Mouse (Mus musculus): ENCODE results near the gene Brat1. TPM values are rescaled to one million over a fixed set of nuclear protein-coding genes. Genes with fewer than 3 reads are reported as not detected.

The Brat1 gene
- polyA plus RNA-seq, 1 experiment: 17.8 TPM

DNA sequence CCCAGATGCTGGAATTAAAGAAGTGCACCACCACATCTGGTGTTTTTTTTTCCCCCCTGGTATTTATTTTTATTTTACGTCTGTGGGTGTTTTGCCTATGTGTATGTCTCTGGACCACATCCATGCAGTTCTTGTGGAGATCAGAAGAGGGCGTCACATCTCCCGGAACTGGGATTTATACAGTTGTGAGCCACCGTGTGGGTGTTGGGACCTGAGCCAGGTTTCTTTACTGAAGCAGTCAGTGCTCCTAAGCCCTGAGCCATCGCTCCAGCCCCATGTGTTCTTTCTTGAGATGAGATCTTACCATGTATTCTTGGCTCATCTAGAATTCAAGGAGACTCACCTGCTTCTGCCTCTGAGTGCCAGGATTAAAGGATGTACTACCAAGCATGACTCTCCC lies 6.2 kb downstream of the Brat1 start:
- WGBS: 88% methylated on average over 5 of the region's 5 CpGs
- no peak for TF ChIP-seq POLR2A (IDR thresholded peaks at IDR 0.05; ENCODE audit: low read depth, low read length)
- TF ChIP-seq CTCF (IDR thresholded peaks at IDR 0.05; ENCODE audit: extremely low read depth, insufficient read length, insufficient replicate concordance, low read depth, low read length): no peak
- H3K4me1 ChIP-seq (ENCODE audit: control insufficient read depth, insufficient read depth, insufficient read length, low read length): peaks cover 5% of the 10 kb centered on the region; the same call in 1 of the 2 replicates
- H3K27me3 ChIP-seq (ENCODE audit: control insufficient read depth, insufficient read depth, low read length): no peaks in the 10 kb centered on the region
- peaks cover 45% of the 10 kb centered on the region for H3K36me3 ChIP-seq (ENCODE audit: control insufficient read depth, insufficient read depth, low read length)
- H3K27ac ChIP-seq (ENCODE audit: insufficient read depth, low read depth, low read length): no peak overlapping the region
- H3K4me3 ChIP-seq (ENCODE audit: low read depth, low read length): no peak overlapping the region

- no peak for TF ChIP-seq POLR2A (IDR thresholded peaks at IDR 0.05; ENCODE audit: low read depth, low read length)
- TF ChIP-seq CTCF (IDR thresholded peaks at IDR 0.05; ENCODE audit: extremely low read depth, insufficient read length, insufficient replicate concordance, low read depth, low read length): no peak
- peaks cover 30% of the 10 kb centered on the region for H3K36me3 ChIP-seq (ENCODE audit: control insufficient read depth, insufficient read depth, low read length)
- no peak overlapping the region for H3K4me3 ChIP-seq (ENCODE audit: low read depth, low read length)
- 74% methylated on average over 7 of the region's 7 CpGs for whole genome bisulfite sequencing
- no peaks in the 10 kb centered on the region for H3K4me1 ChIP-seq (ENCODE audit: control insufficient read depth, insufficient read depth, insufficient read length, low read length)
- no peaks in the 10 kb centered on the region for H3K27me3 ChIP-seq (ENCODE audit: control insufficient read depth, insufficient read depth, low read length)
- H3K27ac ChIP-seq (ENCODE audit: insufficient read depth, low read depth, low read length): no peak overlapping the region
Measured at GRCm38 (mm10) chr5:140720773-140721172, 16.0 kb downstream of the Brat1 start.

DNA sequence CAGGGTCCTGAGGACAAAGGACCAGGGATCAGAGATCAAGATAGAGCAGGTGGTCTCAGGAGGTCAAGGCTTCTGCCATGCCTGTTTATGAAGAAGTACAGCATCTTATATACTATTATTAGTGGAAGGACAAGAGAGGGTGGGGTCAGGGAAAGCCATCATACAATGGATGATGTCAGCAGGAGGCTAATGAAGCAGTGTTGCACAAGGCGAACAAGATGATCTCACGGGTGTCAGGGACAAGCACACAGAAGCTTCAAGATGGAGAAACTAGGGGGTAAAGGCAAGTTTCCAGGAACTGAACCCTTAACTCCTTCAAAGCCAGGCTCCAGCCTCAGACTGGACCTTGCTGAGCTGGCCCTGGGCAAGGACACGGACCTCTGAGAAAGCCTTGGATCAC lies 17.3 kb downstream of the Brat1 start:
- no peaks in the 10 kb centered on the region for H3K27me3 ChIP-seq (ENCODE audit: control insufficient read depth, insufficient read depth, low read length)
- 57% methylated on average over 3 of the region's 3 CpGs for WGBS
- H3K27ac ChIP-seq (ENCODE audit: insufficient read depth, low read depth, low read length): no peak overlapping the region
- no peak overlapping the region for H3K4me3 ChIP-seq (ENCODE audit: low read depth, low read length)
- no peak for TF ChIP-seq CTCF (IDR thresholded peaks at IDR 0.05; ENCODE audit: extremely low read depth, insufficient read length, insufficient replicate concordance, low read depth, low read length)
- TF ChIP-seq POLR2A (IDR thresholded peaks at IDR 0.05; ENCODE audit: low read depth, low read length): no peak
- H3K36me3 ChIP-seq (ENCODE audit: control insufficient read depth, insufficient read depth, low read length): peaks cover 20% of the 10 kb centered on the region
- no peaks in the 10 kb centered on the region for H3K4me1 ChIP-seq (ENCODE audit: control insufficient read depth, insufficient read depth, insufficient read length, low read length)

DNA sequence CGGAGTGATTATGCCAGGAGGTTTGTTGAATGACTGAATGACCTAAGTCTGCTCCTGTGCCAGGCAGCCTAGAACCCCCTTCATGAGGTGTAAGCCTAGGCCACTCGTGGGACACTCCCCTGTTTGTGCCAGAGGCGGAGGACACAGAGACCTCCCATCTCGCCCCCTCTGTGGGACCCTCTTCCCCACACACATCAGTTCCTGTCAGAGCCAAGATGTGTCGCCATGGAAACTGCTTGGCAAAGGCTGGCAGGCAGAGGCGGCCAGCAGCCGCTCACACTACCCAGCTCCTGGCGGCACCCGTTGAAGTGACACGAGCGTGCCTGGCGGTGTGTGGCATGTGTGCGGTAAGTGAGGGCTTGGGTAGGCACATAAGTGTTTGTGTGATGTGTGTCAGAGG lies 19.0 kb downstream of the Brat1 start, which contains the start of gene Amz1:
Amz1 (plus strand) TSS at position 306 of the 400 bp plus-strand sequence.
- peaks cover 5% of the 10 kb centered on the region for H3K36me3 ChIP-seq (ENCODE audit: control insufficient read depth, insufficient read depth, low read length)

GRCm38 (mm10) chr5:140726062-140726839 lies 21.4 kb downstream of the Brat1 start:
- Histone ChIP-seq H3K4me1 (ENCODE audit: control insufficient read depth, insufficient read depth, insufficient read length, low read length) (no peaks in the 10 kb centered on the region), H3K4me3 (ENCODE audit: low read depth, low read length) (no peak overlapping the region), H3K36me3 (ENCODE audit: control insufficient read depth, insufficient read depth, low read length) (no peaks in the 10 kb centered on the region), H3K27ac (ENCODE audit: insufficient read depth, low read depth, low read length) (no peak overlapping the region), H3K27me3 (ENCODE audit: control insufficient read depth, insufficient read depth, low read length) (no peaks in the 10 kb centered on the region)
- TF ChIP-seq POLR2A (IDR thresholded peaks at IDR 0.05; ENCODE audit: low read depth, low read length): no peak
- no peak for TF ChIP-seq CTCF (IDR thresholded peaks at IDR 0.05; ENCODE audit: extremely low read depth, insufficient read length, insufficient replicate concordance, low read depth, low read length)
- 80% methylated on average over 7 of the region's 7 CpGs for WGBS

More for the DNA sequence above, 19.0 kb downstream of the Brat1 start, which contains the start of gene Amz1:
- no peak within 1 kb of the TSS for H3K4me3 ChIP-seq (ENCODE audit: low read depth, low read length)
- H3K27me3 ChIP-seq (ENCODE audit: control insufficient read depth, insufficient read depth, low read length): no peaks in the 10 kb centered on the region
- TF ChIP-seq POLR2A (IDR thresholded peaks at IDR 0.05; ENCODE audit: low read depth, low read length) (no peak), CTCF (IDR thresholded peaks at IDR 0.05; ENCODE audit: extremely low read depth, insufficient read length, insufficient replicate concordance, low read depth, low read length) (no peak)
- WGBS: 74% methylated on average over 13 of the region's 13 CpGs
- H3K27ac ChIP-seq (ENCODE audit: insufficient read depth, low read depth, low read length): no peak within 1 kb of the TSS
- no peaks in the 10 kb centered on the region for H3K4me1 ChIP-seq (ENCODE audit: control insufficient read depth, insufficient read depth, insufficient read length, low read length)

GRCm38 (mm10) chr5:140726946-140727740 lies 22.3 kb downstream of the Brat1 start:
- no peak overlapping the region for H3K4me3 ChIP-seq (ENCODE audit: low read depth, low read length)
- H3K36me3 ChIP-seq (ENCODE audit: control insufficient read depth, insufficient read depth, low read length): no peaks in the 10 kb centered on the region
- no peaks in the 10 kb centered on the region for H3K4me1 ChIP-seq (ENCODE audit: control insufficient read depth, insufficient read depth, insufficient read length, low read length)
- TF ChIP-seq CTCF (IDR thresholded peaks at IDR 0.05; ENCODE audit: extremely low read depth, insufficient read length, insufficient replicate concordance, low read depth, low read length) (no peak), POLR2A (IDR thresholded peaks at IDR 0.05; ENCODE audit: low read depth, low read length) (no peak)
- H3K27me3 ChIP-seq (ENCODE audit: control insufficient read depth, insufficient read depth, low read length): no peaks in the 10 kb centered on the region
- 73% methylated on average over 17 of the region's 17 CpGs for WGBS
- no peak overlapping the region for H3K27ac ChIP-seq (ENCODE audit: insufficient read depth, low read depth, low read length)
